Mouse (Mus musculus): ENCODE data around the gene Runx1. TPM values are rescaled to one million over a fixed set of nuclear protein-coding genes. Genes with fewer than 3 reads are reported as not detected.

Runx1 gene
- polyA plus RNA-seq, 1 experiment, result 24.5 TPM

DNA sequence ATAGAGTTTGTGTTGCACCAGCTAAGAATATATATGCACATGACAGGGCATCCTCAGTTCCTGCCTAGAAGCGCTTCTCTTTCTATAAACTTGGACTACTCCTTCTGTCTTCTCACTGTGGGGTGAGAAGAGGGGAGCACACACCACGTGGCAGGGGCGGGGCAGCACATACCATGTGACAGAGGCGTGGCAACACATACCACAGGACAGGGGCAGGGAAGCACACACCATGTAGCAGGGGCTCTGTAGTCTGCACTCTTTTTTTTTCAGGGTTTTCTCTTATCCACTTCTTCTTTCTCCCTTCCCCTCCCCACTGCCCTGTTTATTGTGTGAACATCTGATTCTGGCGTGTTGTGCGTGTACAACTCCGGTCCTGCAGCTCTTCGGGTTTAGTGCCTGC, 186.9 kb downstream of the Runx1 start:
- Histone ChIP-seq H3K27ac (ENCODE audit: control insufficient read depth, insufficient read depth, low read depth, low read length, poor library complexity) (no peak overlapping the region), H3K4me1 (ENCODE audit: control insufficient read depth, insufficient read depth, low read length) (peaks cover 2% of the 10 kb centered on the region; the same call in 1 of the 2 replicates), H3K4me3 (replicated peaks; ENCODE audit: control insufficient read depth, low read depth, low read length) (no peak overlapping the region)
- whole genome bisulfite sequencing, result 64% methylated on average over 8 of the region's 8 CpGs
- TF ChIP-seq CTCF (IDR thresholded peaks at IDR 0.05; ENCODE audit: control insufficient read depth, insufficient read depth, low read length) (no peak), POLR2A (IDR thresholded peaks at IDR 0.05; ENCODE audit: borderline replicate concordance, control insufficient read depth, low read depth, low read length) (no peak)

GRCm38 (mm10) chr16:92637033-92637432, 188.9 kb downstream of the Runx1 start:
- 62% methylated on average over 5 of the region's 5 CpGs for WGBS
- Histone ChIP-seq H3K4me1 (ENCODE audit: control insufficient read depth, insufficient read depth, low read length) (peaks cover 2% of the 10 kb centered on the region; the same call in 1 of the 2 replicates), H3K4me3 (replicated peaks; ENCODE audit: control insufficient read depth, low read depth, low read length) (no peak overlapping the region)

GRCm38 (mm10) chr16:92632115-92632763, 193.7 kb downstream of the Runx1 start:
- WGBS, result 61% methylated on average over 11 of the region's 11 CpGs
- TF ChIP-seq CTCF (IDR thresholded peaks at IDR 0.05; ENCODE audit: control insufficient read depth, insufficient read depth, low read length) (no peak), POLR2A (IDR thresholded peaks at IDR 0.05; ENCODE audit: borderline replicate concordance, control insufficient read depth, low read depth, low read length) (no peak)
- Histone ChIP-seq H3K27ac (ENCODE audit: control insufficient read depth, insufficient read depth, low read depth, low read length, poor library complexity) (no peak overlapping the region), H3K4me1 (ENCODE audit: control insufficient read depth, insufficient read depth, low read length) (no peaks in the 10 kb centered on the region), H3K4me3 (replicated peaks; ENCODE audit: control insufficient read depth, low read depth, low read length) (no peak overlapping the region)

More at GRCm38 (mm10) chr16:92637033-92637432, 188.9 kb downstream of the Runx1 start:
- H3K27ac ChIP-seq (ENCODE audit: control insufficient read depth, insufficient read depth, low read depth, low read length, poor library complexity), result no peak overlapping the region
- TF ChIP-seq CTCF (IDR thresholded peaks at IDR 0.05; ENCODE audit: control insufficient read depth, insufficient read depth, low read length) (no peak), POLR2A (IDR thresholded peaks at IDR 0.05; ENCODE audit: borderline replicate concordance, control insufficient read depth, low read depth, low read length) (no peak)

- no peak for TF ChIP-seq POLR2A (IDR thresholded peaks at IDR 0.05; ENCODE audit: borderline replicate concordance, control insufficient read depth, low read depth, low read length)
- no peak for TF ChIP-seq CTCF (IDR thresholded peaks at IDR 0.05; ENCODE audit: control insufficient read depth, insufficient read depth, low read length)
- no peak overlapping the region for H3K4me3 ChIP-seq (replicated peaks; ENCODE audit: control insufficient read depth, low read depth, low read length)
- no peak overlapping the region for H3K27ac ChIP-seq (ENCODE audit: control insufficient read depth, insufficient read depth, low read depth, low read length, poor library complexity)
- H3K4me1 ChIP-seq (ENCODE audit: control insufficient read depth, insufficient read depth, low read length), result no peaks in the 10 kb centered on the region
- WGBS, result 81% methylated on average over 6 of the region's 6 CpGs
Observed at GRCm38 (mm10) chr16:92631637-92632036, 194.3 kb downstream of the Runx1 start.

DNA sequence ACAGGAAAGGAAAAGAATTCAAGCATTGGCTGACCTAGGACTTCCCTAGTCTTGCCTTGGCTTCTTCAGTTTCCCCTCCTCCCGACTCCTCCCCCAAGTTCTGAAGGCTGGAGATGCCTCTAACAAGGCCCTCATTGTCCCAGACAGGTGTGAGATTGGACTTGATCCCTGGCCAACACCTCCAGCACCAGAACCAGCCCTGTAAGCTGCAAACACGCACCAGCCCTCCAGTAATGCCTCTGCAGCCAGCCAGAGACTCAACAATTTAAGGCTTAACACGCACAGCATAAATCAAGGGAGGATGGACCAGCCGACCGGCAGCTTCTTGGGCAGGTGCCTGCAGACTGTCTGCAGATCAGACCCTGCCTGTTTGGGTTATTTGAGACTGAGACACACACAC, 195.0 kb downstream of the Runx1 start:
- no peaks in the 10 kb centered on the region for H3K4me1 ChIP-seq (ENCODE audit: control insufficient read depth, insufficient read depth, low read length)
- 81% methylated on average over 5 of the region's 5 CpGs for WGBS
- H3K4me3 ChIP-seq (replicated peaks; ENCODE audit: control insufficient read depth, low read depth, low read length), result no peak overlapping the region
- TF ChIP-seq CTCF (IDR thresholded peaks at IDR 0.05; ENCODE audit: control insufficient read depth, insufficient read depth, low read length), result no peak
- no peak overlapping the region for H3K27ac ChIP-seq (ENCODE audit: control insufficient read depth, insufficient read depth, low read depth, low read length, poor library complexity)

DNA sequence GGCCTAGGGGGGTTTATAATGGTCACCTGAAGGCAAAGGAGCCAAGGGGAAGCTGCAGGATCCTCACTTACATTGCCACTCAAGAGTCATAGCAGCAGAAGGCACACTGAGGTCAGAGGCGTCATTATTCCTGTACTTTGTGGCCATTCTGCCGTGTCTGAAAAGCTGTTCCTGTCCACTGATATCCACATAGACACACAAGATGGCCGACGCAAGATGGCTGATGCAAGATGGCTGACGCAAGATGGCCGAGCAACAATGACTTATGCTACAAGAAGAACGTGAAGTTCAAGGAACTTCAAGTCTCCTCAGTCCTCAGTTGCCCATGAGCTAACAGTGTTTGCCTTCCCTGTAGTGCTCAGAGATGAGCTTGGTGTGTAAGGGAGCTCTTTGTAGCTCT, 196.1 kb downstream of the Runx1 start:
- H3K27ac ChIP-seq (ENCODE audit: control insufficient read depth, insufficient read depth, low read depth, low read length, poor library complexity), result no peak overlapping the region
- H3K4me1 ChIP-seq (ENCODE audit: control insufficient read depth, insufficient read depth, low read length), result no peaks in the 10 kb centered on the region
- no peak for TF ChIP-seq POLR2A (IDR thresholded peaks at IDR 0.05; ENCODE audit: borderline replicate concordance, control insufficient read depth, low read depth, low read length)
- no peak for TF ChIP-seq CTCF (IDR thresholded peaks at IDR 0.05; ENCODE audit: control insufficient read depth, insufficient read depth, low read length)
- no peak overlapping the region for H3K4me3 ChIP-seq (replicated peaks; ENCODE audit: control insufficient read depth, low read depth, low read length)
- 85% methylated on average over 7 of the region's 7 CpGs for WGBS

DNA sequence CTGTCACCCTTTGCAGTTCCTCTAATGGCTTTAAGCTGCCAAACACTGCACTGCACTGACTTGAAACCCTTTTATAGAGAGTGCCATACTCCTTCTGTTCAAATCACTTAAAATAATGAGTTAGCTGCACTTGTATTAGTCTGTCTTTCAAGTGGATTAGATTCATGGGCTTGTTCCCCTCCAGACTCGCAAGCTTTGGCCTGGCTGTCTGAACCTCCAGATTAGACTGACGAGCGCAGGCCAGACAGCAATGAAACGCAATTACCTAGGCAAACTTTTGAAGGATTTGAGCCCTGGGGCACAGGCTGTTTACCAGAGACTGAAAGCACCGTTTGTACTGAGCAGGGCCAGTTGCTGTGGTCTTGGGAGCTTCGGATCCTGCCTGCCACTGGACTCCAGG, 198.7 kb downstream of the Runx1 start:
- peaks cover 2% of the 10 kb centered on the region; the same call in 1 of the 2 replicates for H3K4me1 ChIP-seq (ENCODE audit: control insufficient read depth, insufficient read depth, low read length)
- no peak overlapping the region for H3K4me3 ChIP-seq (replicated peaks; ENCODE audit: control insufficient read depth, low read depth, low read length)
- H3K27ac ChIP-seq (ENCODE audit: control insufficient read depth, insufficient read depth, low read depth, low read length, poor library complexity), result no peak overlapping the region
- WGBS, result 85% methylated on average over 6 of the region's 6 CpGs
- TF ChIP-seq POLR2A (IDR thresholded peaks at IDR 0.05; ENCODE audit: borderline replicate concordance, control insufficient read depth, low read depth, low read length) (no peak), CTCF (IDR thresholded peaks at IDR 0.05; ENCODE audit: control insufficient read depth, insufficient read depth, low read length) (no peak)

- 90% methylated on average over 11 of the region's 11 CpGs for WGBS
- H3K4me1 ChIP-seq (ENCODE audit: control insufficient read depth, insufficient read depth, low read length), result peaks cover 4% of the 10 kb centered on the region
- H3K27ac ChIP-seq (ENCODE audit: control insufficient read depth, insufficient read depth, low read depth, low read length, poor library complexity), result no peak overlapping the region
- TF ChIP-seq POLR2A (IDR thresholded peaks at IDR 0.05; ENCODE audit: borderline replicate concordance, control insufficient read depth, low read depth, low read length) (no peak), CTCF (IDR thresholded peaks at IDR 0.05; ENCODE audit: control insufficient read depth, insufficient read depth, low read length) (no peak)
- H3K4me3 ChIP-seq (replicated peaks; ENCODE audit: control insufficient read depth, low read depth, low read length), result no peak overlapping the region
Observed at GRCm38 (mm10) chr16:92623953-92624352, 202.0 kb downstream of the Runx1 start.

- WGBS, result 57% methylated on average over 8 of the region's 8 CpGs
- H3K4me1 ChIP-seq (ENCODE audit: control insufficient read depth, insufficient read depth, low read length), result peaks cover 4% of the 10 kb centered on the region
- peak overlapping the region; percentile 41; the same call in 1 of the 2 replicates for H3K27ac ChIP-seq (ENCODE audit: control insufficient read depth, insufficient read depth, low read depth, low read length, poor library complexity)
- TF ChIP-seq CTCF (IDR thresholded peaks at IDR 0.05; ENCODE audit: control insufficient read depth, insufficient read depth, low read length), result no peak
- TF ChIP-seq POLR2A (IDR thresholded peaks at IDR 0.05; ENCODE audit: borderline replicate concordance, control insufficient read depth, low read depth, low read length), result no peak
- no peak overlapping the region for H3K4me3 ChIP-seq (replicated peaks; ENCODE audit: control insufficient read depth, low read depth, low read length)
Observed at GRCm38 (mm10) chr16:92621859-92622258, 204.1 kb downstream of the Runx1 start.
